Mouse (Mus musculus): Measurements from ENCODE around the gene Hoxb5.

Hoxb5 gene

DNA sequence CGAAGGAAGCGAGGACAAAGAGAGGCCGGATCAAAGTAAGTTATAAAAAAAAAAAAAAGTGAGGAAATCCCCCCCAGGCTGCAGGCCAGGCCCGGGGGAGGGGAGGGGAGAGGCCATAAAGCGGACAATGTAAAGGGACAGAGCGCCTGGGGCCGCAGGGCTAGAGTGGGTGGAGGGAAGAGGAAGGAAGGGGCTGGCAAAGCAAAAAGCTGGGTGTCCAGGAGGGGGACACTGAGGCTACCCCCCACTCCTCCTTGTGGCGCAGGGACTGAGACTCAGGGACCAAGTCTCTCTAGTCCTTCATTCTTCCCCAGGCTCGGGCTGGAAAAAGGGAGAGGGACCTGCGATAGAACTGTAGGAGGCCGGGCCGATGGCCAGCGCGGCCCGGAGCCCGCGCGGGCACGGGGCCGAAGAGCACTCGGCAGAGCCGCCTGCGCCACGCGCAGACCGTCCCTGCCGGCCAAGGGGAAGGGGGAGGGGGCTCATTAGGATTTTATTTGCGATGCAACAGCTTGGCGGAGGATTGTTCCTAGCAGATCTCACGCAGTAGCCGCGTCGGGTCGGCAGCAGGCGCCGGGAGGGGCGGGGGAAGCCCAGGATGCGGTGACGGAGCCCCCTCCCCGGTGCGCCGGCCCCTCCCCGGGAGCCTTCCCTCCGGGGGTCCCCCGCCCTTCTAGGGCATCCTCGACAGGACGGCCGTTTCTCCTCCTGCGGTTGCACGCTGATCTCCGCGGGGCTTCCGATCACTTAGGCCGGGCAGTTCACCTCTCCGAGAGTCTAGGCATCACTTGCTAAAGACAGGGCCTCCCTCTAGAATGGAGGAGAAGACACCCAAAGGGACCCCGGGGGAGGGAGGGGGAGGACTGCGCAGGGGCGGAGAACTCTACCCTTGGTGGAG is 30.9 kb upstream of the Hoxb5 start:
- peak in 1 of 2 experiments; percentile 1 for DNase-seq (ENCODE audit: low spot score in 2 of 2)

DNA sequence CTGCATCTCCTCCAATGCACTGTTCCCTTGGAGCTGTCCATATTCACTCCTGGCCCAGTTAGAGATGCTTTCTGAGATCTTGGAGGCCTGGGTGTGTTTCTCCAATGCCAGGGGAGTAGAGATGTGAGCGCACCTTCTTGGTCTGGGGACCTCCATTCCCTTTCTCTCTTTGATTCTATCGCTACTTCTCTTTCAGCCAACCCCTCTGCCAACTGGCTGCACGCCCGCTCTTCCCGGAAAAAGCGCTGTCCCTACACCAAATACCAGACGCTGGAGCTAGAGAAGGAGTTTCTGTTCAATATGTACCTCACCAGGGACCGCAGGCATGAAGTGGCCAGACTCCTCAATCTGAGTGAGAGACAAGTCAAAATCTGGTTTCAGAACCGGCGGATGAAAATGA is 28.7 kb upstream of the Hoxb5 start:
- no peak for DNase-seq (ENCODE audit: low spot score in 2 of 2)

DNA sequence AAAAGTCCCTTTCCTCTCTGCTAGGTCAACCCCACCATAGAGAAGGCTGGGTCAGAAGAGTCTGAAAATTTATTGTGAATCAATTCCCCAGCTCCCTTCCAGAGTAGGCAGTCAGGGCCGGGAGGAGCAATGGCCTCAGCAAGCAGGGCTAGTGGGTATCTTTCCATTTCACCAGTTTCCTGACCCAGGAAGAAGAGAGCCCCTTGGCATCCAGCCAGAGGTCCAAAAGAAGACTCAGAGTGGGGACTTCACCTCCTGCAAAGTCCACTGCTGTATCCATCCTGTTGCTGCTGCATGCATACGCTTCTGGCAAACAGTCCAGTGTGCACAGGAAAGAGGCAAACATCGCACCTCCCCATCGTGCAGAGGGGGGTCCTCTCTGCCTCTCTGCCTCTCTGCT is 27.2 kb upstream of the Hoxb5 start:
- no peak for DNase-seq (ENCODE audit: low spot score in 2 of 2)

DNA sequence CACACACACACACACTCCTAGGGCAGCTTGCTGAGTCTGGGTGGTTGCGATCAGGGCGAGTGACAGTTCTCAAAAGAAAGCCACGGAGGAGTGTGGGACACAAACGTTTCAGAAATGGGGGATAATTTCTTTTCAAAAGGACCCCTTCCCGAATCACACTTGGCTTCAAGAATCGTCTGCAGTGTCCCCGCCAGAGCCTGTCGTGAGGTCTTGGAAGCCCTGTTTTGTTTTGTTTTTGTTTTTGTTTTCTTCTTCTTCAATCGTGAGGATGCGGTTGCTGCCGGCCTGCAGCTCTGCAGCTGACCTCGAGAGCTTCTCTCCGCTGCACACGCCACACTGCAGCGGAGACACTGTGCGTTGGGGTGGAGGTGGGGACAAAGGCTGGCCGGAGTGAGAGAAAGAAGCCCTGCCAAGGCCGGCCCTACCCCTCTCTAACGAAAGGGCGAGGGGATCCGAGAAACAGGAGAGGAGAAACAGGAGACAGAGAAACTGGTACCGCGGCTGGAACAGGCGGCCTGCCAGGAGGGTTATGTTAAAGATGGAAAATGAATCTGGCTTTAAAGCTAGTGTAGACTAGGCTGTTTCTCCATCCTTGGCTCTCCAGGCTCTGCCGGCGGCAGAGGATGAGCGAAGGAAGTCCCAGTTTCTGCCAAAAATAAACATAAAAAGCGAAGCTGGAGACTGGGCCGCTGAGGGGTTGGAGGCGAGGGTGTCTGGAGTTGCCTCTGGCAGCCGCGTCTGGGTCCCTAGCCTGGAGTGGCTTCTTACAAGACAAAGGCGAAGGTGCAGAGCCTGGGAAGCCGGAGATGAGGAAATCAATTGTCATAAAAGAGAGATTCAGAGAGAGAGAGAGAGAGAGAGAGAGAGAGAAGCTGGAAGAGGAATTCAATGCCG is 25.7 kb upstream of the Hoxb5 start:
- DNase-seq (ENCODE audit: low spot score in 2 of 2): no peak

DNA sequence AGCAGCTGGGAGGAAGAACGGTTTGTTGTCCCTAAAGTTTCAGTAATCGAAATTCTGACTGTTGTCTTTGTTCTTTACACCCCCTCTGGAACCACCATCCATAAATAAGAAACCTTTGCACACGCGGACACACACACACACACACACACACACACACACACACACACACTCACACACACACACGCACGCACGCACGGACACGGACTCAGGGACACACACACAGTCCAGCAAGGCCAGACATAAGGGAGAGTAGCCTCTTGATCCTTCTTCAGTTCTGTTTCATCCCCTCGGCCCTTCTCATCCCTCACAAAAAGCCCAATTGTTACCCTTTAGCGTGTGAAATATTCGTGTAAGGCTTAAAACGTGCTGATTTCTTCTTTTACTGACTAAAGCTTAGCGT is 24.8 kb upstream of the Hoxb5 start:
- DNase-seq (ENCODE audit: low spot score in 2 of 2): no peak

DNA sequence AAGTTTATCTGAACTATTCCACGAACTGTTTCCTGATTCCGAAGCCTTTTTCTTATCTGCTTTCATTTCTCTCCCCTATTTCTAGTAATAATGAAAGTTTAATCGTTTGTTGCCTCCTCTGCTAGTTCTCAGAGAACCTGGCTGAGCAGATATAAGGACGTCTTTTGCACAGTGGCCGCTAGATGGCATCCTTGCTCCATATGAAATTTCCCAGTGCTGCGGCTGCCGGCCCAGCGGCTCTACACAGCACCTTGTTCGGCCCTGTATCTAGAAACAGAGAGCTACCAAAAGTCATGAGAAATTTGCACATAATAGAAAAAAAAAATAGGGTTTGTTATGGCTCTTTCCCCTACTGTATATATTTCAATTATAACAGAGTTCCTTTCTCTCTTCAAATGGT is 24.4 kb upstream of the Hoxb5 start:
- DNase-seq (ENCODE audit: low spot score in 2 of 2): peak; percentile 51 to 75

DNA sequence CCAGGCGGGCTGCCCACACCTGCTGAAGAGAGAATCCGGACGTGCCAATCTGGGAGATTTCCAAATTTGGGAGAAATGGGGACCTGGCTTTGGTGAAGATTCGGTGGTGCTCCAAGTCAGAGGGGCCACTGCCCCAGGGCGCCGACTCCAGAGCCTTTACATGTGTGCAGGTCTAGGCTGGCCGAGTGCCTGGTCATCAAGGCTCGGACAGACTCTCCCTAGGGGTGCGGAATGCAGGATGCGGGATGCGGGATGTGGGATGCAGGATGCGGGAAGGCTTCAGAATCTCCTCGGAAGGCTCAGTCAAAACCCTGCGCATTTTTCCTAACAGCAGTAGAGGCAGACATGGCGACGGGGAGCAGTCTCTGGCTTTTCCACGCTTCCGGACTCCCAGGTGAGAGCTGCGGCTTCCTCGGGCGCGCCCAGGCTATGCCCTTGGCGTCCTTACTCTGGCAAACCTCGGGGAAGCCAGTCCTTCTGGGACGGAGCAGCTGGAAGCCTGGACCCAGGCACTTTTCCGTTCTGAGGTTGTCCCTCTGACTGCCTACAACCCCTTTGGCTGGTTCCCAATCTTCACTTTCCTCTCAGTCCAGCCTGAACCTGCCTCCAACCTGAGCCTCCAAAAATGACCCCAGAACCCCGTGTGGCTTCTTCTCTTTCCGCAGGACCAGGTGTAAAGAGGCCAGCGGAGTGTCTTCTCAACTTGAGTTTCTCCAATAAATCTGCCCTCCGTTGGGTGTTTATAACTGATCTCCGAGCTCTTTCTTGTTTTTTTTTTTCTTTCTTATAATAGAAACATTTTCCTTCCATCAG is 23.5 kb upstream of the Hoxb5 start:
- DNase-seq (ENCODE audit: low spot score in 2 of 2): no peak

DNA sequence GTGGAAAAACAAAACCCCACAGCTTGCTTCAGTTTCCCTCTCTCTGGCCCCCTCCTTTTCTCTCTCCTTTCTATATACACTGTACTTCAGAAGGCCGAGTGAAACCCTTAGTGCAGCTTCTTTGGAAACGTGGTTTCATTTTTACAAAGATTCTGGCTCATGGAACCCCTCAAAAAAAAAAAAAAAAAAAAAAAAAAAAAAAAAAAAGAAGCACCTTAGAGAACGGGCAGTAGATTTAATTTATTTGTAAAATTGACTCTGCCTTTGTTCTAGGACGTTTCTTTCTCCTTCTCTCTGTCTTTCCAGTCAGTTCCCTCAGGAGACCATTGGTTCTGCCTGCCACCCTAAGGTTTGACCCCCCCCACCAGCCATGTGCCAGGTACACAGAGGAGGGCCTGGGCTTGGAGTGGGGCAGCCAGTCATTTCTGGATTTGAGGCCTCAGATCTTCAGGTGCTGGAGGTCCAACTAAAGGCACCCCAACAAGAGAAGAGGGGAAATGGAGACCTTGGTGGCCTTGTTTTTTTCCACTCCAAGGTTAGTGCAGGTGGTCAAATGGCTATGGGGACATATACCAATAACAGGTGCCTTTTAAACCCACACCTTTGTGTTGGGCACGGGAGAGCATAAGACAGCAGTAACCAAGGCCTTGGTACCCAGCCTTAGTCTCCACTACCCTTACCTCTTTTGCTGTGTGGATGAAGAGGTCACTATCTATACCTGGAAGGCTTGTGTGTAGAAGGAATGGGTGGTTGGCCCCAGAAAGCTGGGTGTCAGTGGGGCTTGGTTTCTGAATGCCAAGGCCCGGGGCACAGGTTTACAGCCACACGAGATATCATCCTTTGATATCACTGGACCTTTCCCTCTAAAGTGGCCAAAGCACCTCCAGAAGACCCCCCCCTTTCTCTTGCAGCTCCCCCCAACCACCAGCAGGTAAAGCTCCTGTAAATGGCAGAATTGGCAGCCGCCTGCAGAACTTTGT is 22.4 kb upstream of the Hoxb5 start:
- no peak for DNase-seq (ENCODE audit: low spot score in 2 of 2)

DNA sequence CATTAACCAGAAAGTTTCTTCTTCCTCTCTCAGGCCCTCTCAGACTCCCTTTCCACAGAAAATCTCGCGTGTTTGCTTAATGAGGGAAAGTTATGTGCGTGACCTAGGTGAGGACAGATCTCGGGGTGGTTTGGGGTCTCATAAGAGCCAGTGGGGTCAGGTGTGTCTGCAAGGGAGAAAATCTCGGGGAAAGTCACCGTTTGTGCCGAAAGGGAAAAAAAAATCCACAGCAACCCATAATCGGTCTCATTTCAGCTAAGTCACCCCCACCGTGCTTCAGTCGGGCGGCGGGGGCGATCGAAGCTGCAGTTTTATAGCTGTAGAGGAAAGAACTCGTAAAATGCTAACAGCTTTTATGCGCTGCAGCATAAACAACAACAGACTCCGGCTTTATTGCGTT is 21.7 kb upstream of the Hoxb5 start:
- no peak for DNase-seq (ENCODE audit: low spot score in 2 of 2)

DNA sequence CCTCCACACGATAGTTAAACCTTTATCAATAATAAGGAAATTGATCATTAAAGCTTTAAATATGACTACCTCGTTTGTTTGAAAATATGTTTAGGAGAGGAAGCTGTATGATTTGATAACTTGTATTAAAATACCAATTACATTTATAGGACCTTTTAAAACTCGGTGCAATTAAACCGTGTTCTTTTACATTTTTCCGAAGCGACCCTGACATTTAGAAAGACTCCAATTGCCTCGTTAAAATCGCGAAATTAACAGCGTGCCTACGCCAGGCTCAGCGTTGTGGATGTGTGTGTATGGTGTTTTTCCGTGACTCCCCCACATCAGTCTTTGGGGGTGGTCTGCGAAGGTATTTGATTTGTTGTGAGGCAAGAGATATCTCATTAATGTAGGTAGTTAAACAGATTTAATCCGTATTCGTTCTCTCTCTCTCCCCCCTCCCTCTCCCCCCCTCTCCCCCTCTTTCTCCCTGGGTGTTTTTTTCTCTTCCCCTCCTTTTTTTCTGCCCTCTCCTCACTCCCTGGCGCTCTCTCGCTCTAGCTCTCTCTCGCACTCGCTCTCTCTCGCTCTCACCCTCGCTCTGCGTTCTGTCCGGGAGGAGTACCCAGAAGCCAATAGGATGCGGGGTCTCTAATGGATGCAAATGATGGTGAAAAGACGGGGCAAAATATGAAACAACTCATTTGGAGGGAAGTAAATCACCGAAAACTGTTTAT is 21.1 kb upstream of the Hoxb5 start, which contains the start of gene Hoxb8:
Gene Hoxb8 (plus strand): TSS at position 51 of the 716 bp plus-strand sequence.
- no peak for DNase-seq (ENCODE audit: low spot score in 2 of 2)

DNA sequence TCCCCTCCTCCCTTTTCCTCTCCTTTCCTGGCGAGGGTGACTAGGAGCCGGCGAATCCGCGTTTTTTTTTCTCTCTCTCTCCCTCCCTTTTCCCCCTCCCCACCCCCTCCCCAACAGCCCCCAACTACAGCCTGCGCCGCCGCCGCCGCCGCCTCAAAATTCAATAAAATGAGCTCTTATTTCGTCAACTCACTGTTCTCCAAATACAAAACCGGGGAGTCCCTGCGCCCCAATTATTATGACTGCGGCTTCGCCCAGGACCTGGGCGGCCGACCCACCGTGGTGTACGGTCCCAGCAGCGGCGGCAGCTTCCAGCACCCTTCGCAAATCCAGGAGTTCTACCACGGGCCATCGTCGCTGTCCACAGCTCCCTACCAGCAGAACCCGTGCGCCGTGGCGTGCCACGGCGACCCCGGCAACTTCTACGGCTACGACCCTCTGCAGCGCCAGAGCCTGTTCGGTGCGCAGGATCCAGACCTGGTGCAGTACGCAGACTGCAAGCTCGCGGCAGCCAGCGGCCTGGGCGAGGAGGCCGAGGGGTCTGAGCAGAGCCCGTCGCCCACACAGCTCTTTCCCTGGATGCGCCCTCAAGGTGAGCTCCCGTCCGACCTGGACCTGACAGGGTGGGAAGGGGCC is 20.2 kb upstream of the Hoxb5 start:
- no peak for DNase-seq (ENCODE audit: low spot score in 2 of 2)

DNA sequence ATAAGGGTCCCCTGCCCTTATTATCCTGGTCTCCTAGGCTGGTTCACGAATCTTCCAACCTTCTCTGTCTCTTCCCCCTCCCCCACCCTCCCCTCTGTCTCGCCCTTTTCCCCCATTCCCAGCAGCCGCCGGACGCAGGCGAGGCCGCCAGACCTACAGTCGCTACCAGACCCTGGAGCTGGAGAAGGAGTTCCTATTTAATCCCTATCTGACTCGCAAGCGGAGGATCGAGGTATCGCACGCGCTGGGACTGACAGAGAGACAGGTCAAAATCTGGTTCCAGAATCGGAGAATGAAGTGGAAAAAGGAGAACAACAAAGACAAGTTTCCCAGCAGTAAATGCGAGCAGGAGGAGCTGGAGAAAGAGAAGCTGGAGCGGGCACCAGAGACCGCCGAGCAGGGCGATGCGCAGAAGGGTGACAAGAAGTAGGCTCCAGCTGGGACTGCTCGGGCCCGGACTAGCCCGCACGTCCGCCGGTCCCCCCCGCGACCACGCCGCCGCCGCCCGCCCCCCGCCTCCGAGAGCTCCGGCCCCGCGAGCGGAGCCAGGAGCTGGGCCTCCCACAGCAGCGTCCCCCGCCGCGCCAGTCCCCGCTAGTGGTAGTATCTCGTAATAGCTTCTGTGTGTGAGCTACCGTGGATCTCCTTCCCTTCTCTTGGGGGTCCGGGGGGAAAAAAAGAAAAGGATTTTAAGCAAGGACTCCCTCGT is 18.9 kb upstream of the Hoxb5 start:
- no peak for DNase-seq (ENCODE audit: low spot score in 2 of 2)

DNA sequence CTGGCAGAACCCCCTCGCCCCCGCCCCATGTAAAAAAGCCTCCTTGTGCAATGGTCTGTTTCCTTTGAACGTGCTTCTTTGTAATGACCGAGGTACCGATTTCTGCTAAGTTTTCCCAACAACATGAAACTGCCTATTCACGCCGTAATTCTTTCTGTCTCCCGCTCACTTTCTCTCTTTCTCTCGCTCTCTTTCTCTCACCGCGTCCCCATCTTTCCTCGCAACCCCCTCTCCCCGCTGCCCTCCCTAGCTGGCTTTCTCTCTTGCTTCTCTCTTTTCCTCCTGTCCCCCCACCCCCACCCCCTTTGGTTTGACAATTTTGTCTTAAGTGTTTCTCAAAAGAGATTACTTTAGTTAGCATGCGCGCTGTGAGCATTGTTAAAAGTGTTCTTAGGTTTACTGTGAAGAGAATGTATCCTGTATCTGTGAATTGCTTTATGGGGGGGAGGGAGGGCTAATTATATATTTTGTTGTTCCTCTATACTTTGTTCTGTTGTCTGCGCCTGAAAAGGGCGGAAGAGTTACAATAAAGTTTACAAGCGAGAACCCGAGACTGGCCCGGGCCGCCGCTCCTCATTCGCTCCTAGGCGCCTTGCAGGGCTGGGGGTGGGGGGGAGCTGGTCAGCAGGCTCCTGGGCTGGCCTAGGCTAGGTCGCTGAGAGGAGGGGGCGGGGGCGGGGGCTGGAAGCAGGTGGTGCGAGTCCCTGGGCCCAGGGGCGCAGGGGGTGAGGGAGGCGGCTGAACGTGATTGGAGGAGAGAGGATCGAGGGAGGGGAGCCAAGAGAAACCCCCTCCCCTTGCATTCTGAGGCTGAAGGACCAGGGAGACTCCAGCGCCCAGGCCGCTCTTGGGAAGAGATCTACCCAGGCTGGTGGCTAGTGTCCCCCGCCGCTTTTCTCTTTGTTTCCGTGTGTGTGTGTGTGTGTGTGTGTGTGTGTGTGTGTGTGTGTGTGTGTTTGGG is 18.1 kb upstream of the Hoxb5 start:
- DNase-seq (ENCODE audit: low spot score in 2 of 2): no peak

DNA sequence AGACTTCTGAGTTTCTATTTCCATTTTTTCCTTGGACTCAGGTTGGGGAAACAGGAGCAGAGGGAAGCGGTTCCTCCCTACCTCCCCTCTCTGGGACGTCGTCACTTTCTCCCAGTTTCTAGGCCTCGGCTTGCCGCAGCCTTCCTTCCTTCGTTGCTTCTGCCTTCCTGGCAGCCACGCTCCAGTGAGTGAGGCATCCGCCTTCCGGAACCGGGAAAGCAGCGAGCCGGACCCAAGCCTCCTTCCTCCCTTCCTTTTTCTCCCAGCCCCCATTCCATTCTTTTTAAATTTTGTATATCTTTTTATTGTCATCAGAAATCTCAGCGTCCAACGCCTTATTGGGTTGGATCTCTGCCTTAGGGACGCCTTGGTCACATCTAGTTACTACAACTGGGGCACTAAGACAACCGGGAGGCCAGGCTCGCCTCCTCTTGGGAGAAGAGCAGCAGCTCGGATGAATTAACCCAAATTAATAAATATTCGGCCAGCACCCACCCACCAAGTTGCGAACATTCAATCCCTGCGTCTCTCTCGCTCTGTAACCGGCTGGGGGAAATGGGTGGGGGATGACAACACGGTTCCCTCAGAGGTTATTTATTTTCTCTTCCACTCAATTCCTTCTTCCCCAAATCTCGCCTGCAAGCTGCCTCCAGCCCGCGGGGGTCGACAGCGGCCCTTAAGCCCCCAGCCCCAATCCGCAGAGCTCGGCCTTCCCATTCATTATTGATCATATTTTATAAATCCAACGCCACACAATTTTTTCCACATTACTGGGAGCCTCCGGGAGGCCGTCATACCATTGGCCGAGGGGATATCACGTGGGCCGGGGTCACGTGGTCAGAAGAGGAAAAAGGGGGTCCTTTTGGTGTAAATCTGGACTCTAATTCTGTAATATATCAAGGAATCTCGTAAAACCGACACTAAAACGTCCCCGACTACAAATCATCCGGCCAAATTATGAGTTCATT is 17.1 kb upstream of the Hoxb5 start, which contains the start of gene Hoxb7:
Gene Hoxb7 (plus strand): TSS at position 853 of the 968 bp plus-strand sequence.
- DNase-seq (ENCODE audit: low spot score in 2 of 2): no peak

DNA sequence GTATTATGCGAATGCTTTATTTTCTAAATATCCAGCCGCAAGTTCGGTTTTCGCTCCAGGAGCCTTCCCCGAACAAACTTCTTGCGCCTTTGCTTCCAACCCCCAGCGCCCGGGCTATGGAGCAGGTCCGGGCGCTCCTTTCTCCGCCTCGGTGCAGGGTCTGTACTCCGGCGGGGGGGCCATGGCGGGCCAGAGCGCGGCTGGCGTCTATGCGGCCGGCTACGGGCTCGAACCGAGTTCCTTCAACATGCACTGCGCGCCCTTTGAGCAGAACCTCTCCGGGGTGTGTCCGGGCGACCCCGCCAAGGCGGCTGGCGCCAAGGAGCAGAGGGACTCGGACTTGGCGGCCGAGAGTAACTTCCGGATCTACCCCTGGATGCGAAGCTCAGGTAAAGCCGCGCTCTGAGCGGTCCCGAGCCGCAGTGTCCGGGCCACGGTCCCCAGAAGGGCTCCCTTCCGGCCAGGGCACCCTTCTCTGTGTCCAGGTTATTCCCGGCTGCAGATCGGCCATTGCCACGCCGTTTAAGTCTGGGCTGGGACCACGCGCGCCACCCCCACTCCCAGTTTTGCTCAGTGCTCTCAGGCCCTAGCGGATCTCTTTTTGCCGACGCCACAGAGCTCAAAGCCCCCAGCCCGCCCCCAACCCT is 16.3 kb upstream of the Hoxb5 start:
- DNase-seq (ENCODE audit: low spot score in 2 of 2): no peak

DNA sequence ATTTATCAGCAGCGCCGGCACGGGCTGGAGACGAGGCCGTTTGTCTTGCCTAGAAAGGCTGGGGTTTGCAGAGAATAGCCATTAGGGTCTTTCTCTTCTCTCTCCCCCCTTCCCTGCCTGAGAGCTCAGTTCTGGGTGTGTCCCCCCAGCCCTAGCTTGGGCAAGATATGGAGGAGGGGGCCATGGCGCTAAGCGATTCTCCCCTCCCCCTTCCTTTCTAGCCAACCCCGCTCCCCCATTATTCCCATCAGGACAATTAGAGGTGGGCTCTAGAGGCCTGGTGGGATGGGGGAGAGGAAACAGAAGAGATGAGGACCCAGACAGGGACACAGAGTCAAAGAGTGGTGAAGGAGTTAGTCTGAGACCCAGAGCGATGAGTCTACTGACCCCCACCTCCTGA is 15.7 kb upstream of the Hoxb5 start:
- no peak for DNase-seq (ENCODE audit: low spot score in 2 of 2)
